Mouse (Mus musculus) heart, adult 2 months (tissue): ENCODE measurements at regions not wholly inside any gene's neighbourhood (a gene's known extent, or its start where the extent isn't known, plus 50 kb on each side); places are given as distances from the start of the nearest gene placed in this dataset.

Experiments used
- CTCF ChIP-seq: fragments of 200-600 bp; IDR thresholded peaks from 2 replicates; pipeline ENCODE4 v1.8.1; 2022; ENCODE audit warnings: antibody characterized with exemption, mild to moderate bottlenecking, moderate library complexity
- EP300 ChIP-seq: fragments of 200-500 bp; IDR thresholded peaks from 2 replicates; pipeline ENCODE4 v1.6.1; 2011; ENCODE audit warnings: low read depth, low read length, control low read depth; ENCODE audit not compliant: insufficient read depth
- POLR2A ChIP-seq: fragments of 200-500 bp; IDR thresholded peaks from 2 replicates; pipeline ENCODE4 v1.6.1; 2011; ENCODE audit warnings: mild to moderate bottlenecking, low read depth, low read length, control low read depth; ENCODE audit not compliant: insufficient read depth

GRCm38 (mm10) chr9:51396801-51397200 lies 68.1 kb upstream of the 1810046K07Rik start:
- no peak for TF ChIP-seq CTCF
- no peak for TF ChIP-seq POLR2A
- no peak for TF ChIP-seq EP300
